ENCODE assay signal across 22 mouse cellular contexts in the genomic region with DNA sequence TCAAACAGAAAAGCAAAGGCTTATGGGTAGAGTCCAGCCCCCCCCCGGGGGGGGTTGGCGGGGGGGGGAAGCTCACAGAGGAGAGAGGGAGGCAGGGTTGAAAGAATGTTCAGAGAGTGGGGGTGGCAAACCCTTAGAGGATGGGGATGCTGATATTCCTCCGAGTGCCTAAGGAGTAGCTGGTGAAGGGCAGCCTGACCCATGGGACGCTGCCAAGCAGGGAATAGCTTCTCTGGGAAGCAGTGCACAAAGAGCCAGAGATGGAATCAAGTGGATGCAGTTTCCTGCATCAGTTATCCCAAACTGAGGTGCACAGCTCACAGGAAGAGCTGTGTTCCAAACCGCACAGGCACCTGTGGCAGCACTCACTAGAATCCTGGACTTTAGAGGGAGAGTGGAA.
"Had no signal": no experiment of that assay in that cellular context is flagged by ENCODE, and none has a peak within 500 bp of the region (broad histone marks: within the 10 kb centered on the region; RNA-seq: fewer than 3 reads in every experiment).

No protein-coding gene starts in this region.

- H3K36me3 ChIP-seq: kidney, embryonic 15.5 days; limb, embryonic 12.5 days; limb, embryonic 15.5 days; midbrain, embryonic 12.5 days; midbrain, embryonic 15.5 days; neural tube, embryonic 12.5 days; neural tube, embryonic 15.5 days; stomach, embryonic 15.5 days had no signal

- H3K9ac ChIP-seq: kidney, embryonic 15.5 days; limb, embryonic 12.5 days; limb, embryonic 15.5 days; liver, embryonic 14.5 days; liver, postnatal 0 days; lung, embryonic 14.5 days; midbrain, embryonic 12.5 days; midbrain, embryonic 15.5 days; neural tube, embryonic 12.5 days; neural tube, embryonic 15.5 days; stomach, embryonic 15.5 days had no signal

- H3K4me3 ChIP-seq: kidney, embryonic 15.5 days; limb, embryonic 12.5 days; limb, embryonic 15.5 days; midbrain, embryonic 12.5 days; midbrain, embryonic 15.5 days; neural tube, embryonic 12.5 days; neural tube, embryonic 15.5 days; stomach, embryonic 15.5 days had no signal

- H3K4me2 ChIP-seq: kidney, embryonic 15.5 days; limb, embryonic 12.5 days; limb, embryonic 15.5 days; liver, embryonic 11.5 days; lung, embryonic 14.5 days; midbrain, embryonic 12.5 days; midbrain, embryonic 15.5 days; neural tube, embryonic 12.5 days; neural tube, embryonic 15.5 days; stomach, embryonic 15.5 days had no signal

- ATAC-seq: intestine, postnatal 0 days; liver, postnatal 0 days; midbrain, embryonic 15.5 days had no signal

- H3K9me3 ChIP-seq: kidney, embryonic 15.5 days; limb, embryonic 12.5 days; limb, embryonic 15.5 days; midbrain, embryonic 12.5 days; midbrain, embryonic 15.5 days; neural tube, embryonic 12.5 days; neural tube, embryonic 15.5 days; stomach, embryonic 15.5 days had no signal

- DNase-seq: kidney, adult 8-10 months; kidney, postnatal 10 days; kidney, postnatal 4 days; left cerebral cortex, postnatal 4 days; liver, postnatal 0 days; lung, embryonic 14.5 days; retina, postnatal 1 day; right cerebral cortex, postnatal 25 days; spleen, adult 18-20 months; thymus, postnatal 25 days had no signal

- H3K27ac ChIP-seq: kidney, embryonic 15.5 days; limb, embryonic 12.5 days; limb, embryonic 15.5 days; liver, embryonic 14.5 days; macrophage; midbrain, embryonic 12.5 days; midbrain, embryonic 15.5 days; neural tube, embryonic 12.5 days; neural tube, embryonic 15.5 days had no signal

- H3K27me3 ChIP-seq: kidney, embryonic 15.5 days; limb, embryonic 12.5 days; limb, embryonic 15.5 days; midbrain, embryonic 12.5 days; midbrain, embryonic 15.5 days; neural tube, embryonic 12.5 days; neural tube, embryonic 15.5 days; stomach, embryonic 15.5 days had no signal
